Mouse (Mus musculus): ENCODE data around the gene Klhl21.
"Not testable (repeated sequence)": the region's sequence is repeated elsewhere in the genome, so short reads cannot be mapped to it uniquely, and the experiment has no call there.

The Klhl21 gene

DNA sequence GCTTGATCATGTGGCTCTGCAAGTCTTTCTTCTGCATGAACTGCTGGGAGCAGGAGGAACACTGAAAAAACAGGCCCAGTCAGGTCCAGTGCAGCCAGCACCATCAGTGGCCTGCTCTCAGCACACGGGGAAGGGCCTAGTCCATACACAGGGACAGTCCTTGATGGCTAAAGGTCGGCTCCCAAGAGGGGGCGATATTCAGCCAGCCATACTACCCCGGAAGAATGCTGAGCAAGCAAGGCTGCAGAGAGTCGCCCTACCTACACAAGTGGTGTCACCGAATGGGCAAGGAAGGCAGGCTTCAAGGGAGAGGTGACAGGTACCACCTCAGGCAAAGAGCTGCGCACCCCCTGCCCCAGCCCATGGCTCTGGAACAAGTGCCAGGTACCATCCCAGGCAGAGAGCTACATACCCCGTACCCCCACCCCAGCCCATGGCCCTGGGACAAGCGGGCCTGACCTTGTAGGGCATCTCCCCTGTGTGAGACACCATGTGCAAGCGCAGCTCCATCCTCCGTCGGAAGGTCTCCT is 13.0 kb downstream of the Klhl21 start:
- DNase-seq (ENCODE audit: low read depth, low spot score) = no peak

DNA sequence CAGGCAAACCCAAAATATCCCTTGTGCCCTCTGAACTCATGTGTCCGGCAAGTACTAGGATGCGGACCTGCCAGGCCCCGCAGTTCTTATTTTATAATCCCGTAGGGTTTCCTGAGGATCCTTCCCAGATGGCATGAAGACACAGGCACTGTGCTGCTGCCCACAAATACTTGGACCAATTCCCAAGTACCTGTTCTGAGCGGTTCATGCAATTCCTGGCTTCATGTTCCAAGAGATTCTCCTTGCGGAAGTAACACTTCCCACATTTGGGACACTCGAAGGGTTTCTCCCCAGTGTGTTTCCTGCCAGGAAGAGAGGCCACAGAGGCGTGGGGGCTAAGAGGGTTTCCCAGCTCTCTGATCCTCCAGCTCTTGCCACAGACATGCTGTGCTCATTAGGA is 13.9 kb downstream of the Klhl21 start:
- DNase-seq (ENCODE audit: low read depth, low spot score) = no peak

DNA sequence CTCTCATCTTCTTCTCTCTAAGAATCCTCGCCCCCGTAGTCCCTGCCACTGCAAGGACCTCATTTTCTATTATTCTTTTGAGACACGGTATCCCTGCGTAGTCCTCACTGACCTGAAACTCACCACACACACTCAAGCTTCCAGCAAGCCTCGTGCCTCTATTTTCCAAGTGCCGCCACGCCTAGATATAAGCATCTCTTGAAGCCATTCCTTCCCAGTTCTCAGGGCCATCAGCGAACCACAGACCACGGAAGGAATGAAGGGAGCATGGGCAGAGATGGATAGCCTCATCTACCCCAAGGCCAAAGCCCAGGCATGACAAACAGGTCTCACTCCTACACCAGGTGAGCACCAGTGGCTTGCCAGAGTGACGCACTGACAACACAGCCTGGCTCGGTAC is 15.9 kb downstream of the Klhl21 start:
- DNase-seq (ENCODE audit: low read depth, low spot score) = no peak

DNA sequence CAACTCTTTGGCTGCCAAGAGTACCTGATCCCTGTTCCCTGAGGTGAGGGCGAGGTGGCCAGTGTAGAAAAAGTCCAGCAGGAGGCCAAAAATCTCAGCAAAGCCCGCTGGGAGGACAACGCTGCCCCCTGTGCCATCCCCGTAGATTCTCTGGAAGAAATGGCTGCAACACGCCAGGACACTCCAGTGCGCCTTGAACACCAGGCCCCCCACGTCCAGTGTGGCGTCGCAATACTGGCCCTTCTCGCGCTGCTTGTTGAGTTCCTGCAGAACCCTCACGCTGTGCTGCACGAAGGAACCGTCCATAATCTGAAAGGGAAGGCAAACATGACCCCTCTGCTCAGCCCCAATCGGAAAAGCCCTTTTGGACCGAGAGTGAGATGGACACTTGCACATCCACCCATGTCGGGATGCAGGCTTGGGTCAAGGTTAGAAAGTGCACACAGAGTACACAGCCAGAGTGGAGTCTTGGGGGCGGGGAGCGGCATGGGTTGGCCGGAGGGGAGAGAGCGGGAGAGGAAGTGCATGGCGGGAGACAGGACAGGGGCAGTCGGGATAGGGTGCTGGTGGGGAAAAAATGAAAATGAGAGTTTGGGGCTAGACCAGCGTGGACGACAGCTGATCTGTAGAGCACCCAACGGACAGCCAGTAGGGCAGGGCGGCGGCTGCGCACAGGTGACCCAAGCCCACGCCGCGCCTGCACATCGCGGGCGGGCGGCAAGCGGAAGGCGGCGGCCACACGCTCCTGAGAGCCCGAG is 18.3 kb downstream of the Klhl21 start:
- DNase-seq (ENCODE audit: low read depth, low spot score) = no peak

DNA sequence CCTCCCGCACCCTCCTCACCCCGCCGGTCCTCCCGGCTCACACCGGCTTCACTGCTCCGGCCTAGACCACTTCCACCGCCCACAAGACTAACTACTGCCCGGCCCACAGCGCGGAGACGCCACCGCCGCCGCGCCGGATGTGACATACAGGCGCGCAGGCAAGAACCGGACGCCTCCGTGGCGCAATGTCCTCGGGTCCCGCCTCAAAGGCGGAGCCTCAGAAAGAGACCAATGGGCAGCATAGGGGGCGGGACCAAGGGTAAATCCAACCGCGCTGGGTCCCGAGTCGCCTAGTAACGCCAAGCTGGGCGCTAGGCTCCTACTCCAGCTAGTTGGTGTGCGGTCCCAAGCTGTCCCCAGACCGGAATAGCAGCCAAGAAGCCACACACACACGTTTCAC is 18.9 kb downstream of the Klhl21 start, which contains the start of gene Zbtb48:
Gene Zbtb48, minus strand, starts transcription at position 148 of the 400 bp plus-strand sequence.
- DNase-seq (ENCODE audit: low read depth, low spot score) = peak; percentile 92

DNA sequence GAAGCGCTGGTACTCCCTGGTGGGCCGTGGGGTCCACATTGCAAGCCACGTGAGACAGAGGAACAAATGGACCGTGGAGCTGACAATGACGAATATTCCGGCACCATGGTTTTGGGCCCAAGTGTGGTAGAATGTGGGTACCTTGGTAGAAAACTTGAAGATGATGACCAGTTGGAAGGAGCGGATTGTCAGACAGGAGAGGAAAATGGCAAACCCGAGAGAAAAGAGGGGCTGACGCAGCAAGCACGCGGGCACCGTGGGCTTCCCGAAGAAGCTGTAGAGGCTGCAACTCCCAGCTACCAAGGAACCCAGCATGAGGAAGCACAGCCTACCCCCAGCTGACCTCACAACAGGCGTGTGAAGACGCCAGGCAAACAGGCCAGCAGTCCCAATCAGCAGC is 19.9 kb downstream of the Klhl21 start:
- DNase-seq (ENCODE audit: low read depth, low spot score) = no peak

DNA sequence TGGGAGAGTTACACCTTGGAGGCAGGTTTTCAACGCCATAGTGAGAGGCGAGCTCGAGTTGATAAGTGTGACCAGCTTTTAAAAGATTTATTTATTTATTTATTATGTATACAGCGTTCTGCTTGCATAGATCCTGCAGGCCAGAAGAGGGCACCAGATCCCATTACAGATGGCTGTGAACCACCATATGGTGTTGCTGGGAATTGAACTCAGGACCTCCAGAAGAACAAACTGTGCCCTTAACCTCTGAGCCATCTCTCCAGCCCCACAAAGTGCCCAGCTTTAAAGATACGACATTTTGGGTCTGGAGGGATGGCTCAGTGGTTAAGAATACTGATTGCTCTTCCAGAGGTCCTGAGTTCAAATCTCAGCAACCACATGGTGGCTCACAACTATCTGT is 20.5 kb downstream of the Klhl21 start:
- no peak for DNase-seq (ENCODE audit: low read depth, low spot score)

DNA sequence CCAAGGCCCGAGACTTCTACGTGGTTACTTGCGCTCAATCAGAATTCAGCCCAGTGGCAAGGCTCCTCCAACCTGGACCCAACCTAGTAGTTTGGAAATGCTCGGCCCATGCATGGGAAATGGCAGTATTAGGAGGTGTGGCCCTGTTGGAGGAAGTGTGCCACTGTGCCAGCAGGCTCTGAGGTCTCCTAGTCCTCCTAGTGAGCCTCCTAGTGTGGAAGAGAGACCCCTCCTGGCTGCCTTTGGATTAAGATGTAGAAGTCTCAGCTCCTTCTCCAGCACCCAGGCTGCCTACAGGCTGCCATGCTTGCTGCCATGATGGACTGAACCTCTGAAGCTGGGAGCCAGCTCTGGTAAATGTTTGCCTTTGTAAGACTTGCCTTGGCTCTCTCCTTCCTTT is 21.4 kb downstream of the Klhl21 start:
- no peak for DNase-seq (ENCODE audit: low read depth, low spot score)

DNA sequence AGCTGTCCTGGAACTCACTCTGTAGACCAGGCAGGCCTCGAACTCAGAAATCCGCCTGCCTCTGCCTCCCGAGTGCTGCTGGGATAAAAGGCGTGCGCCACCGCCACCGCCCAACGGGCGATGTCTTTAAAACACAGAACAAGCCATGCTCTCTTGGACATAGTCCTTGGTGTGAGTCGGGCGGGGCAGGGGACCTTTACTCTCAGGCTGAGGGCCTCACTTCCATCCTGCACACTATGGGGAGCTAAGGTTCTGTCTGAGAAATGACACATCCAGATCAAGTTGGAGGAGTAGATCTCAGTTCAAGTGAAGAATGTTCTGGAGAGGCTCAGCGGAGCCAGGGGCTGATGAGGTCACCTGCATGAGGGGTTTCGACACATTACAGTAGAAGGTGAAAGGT is 24.3 kb downstream of the Klhl21 start:
- DNase-seq (ENCODE audit: low read depth, low spot score) = no peak

DNA sequence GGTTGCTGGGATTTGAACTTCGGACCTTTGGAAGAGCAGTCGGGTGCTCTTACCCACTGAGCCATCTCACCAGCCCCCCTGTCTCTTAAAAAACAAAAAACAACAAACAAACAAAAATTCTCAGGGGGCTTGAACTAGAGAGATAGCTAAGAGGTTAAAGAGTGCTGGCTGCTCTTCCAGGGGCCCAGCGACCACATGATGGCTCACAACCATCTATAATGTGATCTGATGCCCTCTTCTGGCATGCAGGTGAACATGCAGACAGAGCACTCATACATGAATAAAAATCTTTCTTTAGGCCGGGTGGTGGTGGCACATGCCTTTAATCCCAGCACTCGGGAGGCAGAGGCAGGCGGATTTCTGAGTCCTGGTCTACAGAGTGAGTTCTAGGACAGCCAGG is 27.9 kb downstream of the Klhl21 start:
- not testable (repeated sequence) for DNase-seq (ENCODE audit: low read depth, low spot score)

DNA sequence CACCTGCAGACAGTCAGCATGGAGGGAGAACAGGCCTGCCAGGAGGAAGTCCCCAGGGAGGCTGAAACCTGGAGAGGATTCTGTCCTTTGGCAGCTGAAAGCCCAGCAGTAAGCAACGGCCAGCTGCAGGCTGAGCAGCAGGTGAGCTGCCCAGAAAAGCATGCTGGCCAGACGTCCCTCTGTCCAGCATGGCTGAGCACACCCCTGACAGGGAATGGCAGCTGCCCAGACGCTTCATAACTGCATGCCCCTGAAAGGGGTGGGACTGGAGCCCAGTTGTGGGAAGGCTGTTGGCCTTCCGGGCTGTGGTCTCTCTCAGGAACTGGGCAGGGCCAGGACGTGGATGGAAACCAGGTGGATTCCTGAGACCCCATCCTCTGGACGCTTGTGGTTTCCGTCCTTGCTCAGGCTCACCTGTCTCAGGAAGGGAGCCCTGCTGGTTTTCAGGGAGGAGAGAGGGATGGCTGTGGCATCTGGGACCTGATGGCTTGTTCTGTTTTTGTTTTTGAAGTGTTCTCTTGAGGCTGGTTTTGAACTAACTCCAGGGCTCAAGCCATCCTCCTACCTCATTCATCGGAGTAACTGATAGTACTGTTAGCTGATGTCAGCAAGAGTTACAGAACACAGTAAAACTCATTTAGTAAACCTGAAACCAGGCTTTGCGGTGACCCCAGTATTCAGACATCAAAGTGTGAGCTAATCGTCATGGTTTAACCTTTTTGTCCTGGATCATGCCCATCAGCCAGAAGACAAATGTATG is 29.8 kb downstream of the Klhl21 start, which contains the start of gene Tas1r1:
Gene Tas1r1, minus strand, starts transcription at position 344 of the 760 bp plus-strand sequence.
- DNase-seq (ENCODE audit: low read depth, low spot score) = no peak

DNA sequence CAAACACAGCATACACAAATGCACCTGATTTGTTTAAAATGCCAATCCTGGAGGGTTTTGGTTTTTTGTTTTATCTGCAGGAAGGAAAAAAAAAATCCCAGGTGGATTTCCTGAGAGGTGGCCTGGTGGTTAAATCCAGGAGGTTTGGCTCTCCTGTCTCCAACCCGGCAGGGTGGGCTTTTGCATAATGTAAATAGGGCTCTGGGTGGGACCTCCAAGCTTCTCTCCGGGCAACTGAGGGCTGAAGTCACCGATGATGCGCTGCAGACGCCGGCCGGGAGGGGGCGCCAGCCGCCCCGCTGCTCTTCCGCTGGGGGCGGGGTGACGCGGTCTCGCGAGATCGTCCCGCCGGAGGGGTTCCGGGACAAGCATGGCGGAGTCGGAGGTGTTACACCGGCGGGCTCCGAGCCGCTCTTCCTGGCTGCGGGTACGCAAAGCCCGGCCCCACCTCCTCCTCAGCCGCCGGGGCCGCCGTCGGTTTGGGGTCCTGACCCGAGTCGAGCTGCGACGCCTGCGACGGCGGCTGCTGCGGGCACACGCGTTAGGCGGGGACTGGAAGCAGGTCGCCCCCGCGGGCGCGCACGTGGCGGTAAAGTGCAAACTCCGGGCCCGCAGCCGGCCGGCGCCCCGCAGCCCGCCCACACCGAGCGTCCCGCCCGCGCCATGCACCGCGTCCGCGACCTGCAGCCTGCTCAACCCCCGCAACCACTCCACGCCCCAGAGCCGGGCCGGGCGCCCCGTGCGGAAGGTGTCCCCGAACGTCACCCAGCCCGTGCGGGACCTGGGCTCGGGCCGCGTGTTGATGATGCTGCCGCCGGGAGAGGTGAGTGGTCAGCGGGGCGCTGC is 30.6 kb downstream of the Klhl21 start, which contains the start of gene Nol9:
Gene Nol9, plus strand, starts transcription at position 337 of the 846 bp plus-strand sequence.
- peak; percentile 72 for DNase-seq (ENCODE audit: low read depth, low spot score)

DNA sequence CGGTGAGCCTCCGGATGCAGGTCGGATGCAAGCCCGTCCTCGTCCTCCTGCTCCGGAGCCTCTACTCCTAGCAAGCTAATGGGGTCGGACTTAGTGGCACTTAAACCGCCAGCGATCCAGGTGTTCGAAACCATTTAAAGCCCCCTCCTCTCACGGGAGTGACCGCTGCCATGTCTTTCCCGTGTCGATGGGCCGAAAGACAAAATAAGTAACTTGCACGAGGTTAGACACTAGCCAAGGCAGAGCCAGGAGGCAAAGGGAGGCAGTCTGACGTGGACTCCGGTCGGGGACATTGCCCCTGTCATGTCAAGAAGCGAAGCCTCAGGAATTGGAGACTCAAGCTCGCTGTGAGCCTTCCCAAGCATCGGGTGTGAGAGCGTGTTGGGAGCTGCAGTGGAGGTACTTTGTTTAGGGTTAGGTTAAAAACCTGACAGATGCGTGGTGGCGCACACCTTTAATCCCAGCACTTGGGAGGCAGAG is 31.3 kb downstream of the Klhl21 start:
- no peak for DNase-seq (ENCODE audit: low read depth, low spot score)

DNA sequence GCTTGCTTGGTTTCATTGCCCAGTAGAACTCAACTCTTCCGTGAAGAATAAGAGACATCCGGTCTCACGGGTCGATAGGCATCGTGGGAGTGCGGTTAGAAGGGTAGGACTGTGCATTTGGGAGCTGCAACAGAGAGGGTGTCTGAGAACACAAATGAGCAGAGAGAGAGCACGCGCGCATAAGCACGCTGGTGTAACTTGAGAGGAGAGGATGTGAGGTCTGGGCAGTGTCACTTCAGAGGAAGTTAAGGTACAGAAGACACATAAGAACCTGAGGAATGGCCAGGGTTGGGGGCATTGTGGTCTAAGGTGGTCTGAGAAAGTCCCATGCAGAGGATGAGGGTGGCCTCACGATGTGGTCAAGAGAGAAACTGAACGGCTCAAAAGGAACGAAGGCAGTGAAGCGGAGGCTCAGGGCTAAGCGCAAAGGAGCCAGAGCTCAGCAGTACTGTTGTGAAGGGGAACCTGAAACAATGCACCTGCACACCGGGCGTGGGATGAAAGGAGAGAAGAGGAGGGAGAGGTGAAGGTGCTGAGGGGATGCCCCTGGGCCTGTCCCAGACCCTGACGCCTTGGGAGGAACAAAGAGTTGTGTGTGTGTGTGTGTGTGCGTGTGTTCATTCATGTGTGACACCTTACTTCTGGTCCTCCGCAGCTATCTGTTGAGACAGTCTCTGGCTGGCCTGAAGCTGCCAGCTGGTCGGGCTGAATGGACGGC is 33.5 kb downstream of the Klhl21 start:
- DNase-seq (ENCODE audit: low read depth, low spot score) = no peak

DNA sequence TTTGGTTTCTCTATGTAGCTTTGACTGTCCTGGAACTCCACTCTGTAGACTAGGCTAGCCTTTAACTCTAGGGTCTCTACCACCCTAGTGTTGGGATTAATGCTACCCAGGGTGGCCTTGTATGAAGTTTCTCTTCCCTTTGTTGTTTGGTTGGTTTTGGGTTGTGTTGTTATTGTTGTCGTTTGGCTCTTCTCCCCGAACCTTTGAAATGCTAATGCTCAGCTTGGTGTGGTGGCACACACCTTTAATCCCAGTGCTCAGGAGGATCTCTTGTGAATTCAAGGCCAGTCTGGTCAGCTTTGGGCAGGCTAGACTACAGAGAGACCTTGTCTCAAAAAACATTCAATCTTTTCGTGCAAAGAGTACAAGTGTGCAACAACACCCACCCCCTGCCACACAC is 34.6 kb downstream of the Klhl21 start:
- no peak for DNase-seq (ENCODE audit: low read depth, low spot score)

DNA sequence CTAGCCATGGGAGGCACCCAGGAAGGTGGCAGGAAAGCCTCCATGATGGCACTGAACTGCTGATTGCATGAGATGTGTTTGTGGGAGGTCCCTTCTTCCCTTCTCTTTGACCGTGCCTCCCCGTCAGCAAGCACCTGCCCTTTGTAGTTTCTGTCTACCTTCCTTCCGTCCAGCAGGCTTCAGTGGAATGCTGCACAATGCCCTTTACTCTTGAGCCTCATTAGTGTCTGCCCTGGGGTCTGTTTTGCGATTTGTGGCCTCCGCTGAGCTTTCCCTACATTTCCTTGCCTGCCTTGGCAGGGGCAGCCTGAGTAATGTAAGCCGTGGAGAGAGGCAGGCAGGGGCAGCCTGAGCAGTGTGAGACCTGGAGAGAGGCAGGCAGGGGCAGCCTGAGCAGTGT is 36.0 kb downstream of the Klhl21 start:
- DNase-seq (ENCODE audit: low read depth, low spot score) = no peak

DNA sequence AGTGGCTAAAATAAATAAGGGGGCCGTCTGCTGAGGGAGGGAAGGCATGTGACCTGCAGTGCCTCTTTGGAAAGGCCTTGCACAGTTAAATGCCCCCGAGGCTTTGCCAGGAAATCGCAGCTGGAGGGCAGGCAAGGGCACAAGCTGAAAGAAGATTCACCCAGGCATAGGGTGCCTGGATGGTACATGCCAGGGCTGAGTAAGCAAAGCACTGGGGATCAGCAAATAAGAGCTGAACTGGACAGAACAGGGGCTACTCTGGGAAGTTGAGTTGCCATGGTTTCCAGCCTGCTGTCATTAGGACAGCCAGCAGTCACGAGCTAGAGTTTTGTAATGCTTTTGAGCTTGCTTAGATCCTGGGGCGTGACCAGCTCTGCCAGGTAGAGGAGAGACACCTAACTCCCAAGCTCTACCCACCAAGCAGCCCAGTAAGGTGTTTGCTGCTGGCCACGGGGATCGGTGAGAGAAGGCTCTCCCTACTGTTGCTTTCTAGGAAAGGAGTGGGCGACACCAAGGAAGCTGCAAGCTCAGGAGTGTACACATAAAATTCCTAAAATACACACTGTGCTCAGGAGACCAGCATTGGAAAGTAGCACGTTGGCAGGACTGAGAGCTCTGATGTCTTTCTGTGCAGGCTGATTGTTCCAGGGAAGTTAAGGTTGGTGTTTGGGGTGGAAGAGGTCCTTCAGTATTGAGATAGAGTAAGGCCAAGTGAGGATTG is 53.9 kb downstream of the Klhl21 start:
- no peak for DNase-seq (ENCODE audit: low read depth, low spot score)

DNA sequence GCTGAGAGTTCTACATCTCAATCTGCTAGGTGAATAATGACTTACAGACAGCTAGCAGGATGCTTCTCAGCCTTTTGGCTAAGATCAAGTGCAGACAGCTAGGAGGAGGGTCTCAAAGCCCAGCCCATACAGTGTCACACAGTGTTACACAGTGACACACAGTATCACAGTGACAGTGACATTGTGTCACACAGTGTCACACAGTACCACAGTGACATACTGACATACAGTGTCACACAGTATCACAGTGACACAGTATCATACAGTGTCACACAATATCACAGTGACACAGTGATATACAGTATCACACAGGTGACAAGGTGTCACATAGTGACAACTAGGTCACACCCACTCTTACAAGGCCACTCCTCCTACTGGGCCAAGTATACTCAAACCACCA is 58.7 kb downstream of the Klhl21 start:
- no peak for DNase-seq (ENCODE audit: low read depth, low spot score)
